In genomic region chrX:136127038-136127743, GRCm38 (mm10) we compare ENCODE assay signal across 12 mouse cellular contexts. TPM values are rescaled to one million over a fixed set of nuclear protein-coding genes. Genes with fewer than 3 reads are reported as not detected.
A peak's percentile ranks its signal among the peaks of the same experiment; 100 is the strongest.
DNase-seq lines count a peak whose midpoint lies in the region; ATAC-seq and TF ChIP-seq lines count a peak whose summit lies in the region.
"Had no signal": no experiment of that assay in that cellular context is flagged by ENCODE, and none has a peak within 500 bp of the region (broad histone marks: within the 10 kb centered on the region; RNA-seq: fewer than 3 reads in every experiment).

No protein-coding gene starts in this region.

- H3K36me3 ChIP-seq in lung, embryonic 14.5 days (ENCODE audit: insufficient read depth), result no peaks in the 10 kb centered on the region
- H3K36me3 ChIP-seq: embryonic facial prominence, embryonic 15.5 days had no signal

- H3K4me1 ChIP-seq in lung, embryonic 14.5 days (ENCODE audit: insufficient read depth), result no peaks in the 10 kb centered on the region
- no peaks in the 10 kb centered on the region for H3K4me1 ChIP-seq in lung, adult 2 months (ENCODE audit: control insufficient read depth, insufficient read depth, low read length)
- H3K4me1 ChIP-seq: embryonic facial prominence, embryonic 15.5 days had no signal

- ATAC-seq in lung, embryonic 14.5 days (ENCODE audit: insufficient read depth), result 0 out of 2 replicates have a peak, but pooled peaks have one; percentile 54
- ATAC-seq: Patski had no signal

- TF ChIP-seq POLR2A in lung, adult 2 months (IDR thresholded peaks at IDR 0.05; ENCODE audit: borderline replicate concordance, extremely low read depth, low read depth, low read length), result no peak

- H3K27ac ChIP-seq in lung, embryonic 14.5 days (ENCODE audit: low read depth), result no peak overlapping the region
- H3K27ac ChIP-seq: embryonic facial prominence, embryonic 15.5 days had no signal

- no peaks in the 10 kb centered on the region for H3K9me3 ChIP-seq in lung, embryonic 14.5 days (ENCODE audit: low read depth, low read length)
- H3K9me3 ChIP-seq: embryonic facial prominence, embryonic 15.5 days had no signal

- WGBS in lung, embryonic 14.5 days, result 54% methylated on average over 8 of the region's 8 CpGs
- WGBS in lung, adult 2 months, result 59% methylated on average over 8 of the region's 8 CpGs

- peak; percentile 48 for DNase-seq in lung, embryonic 14.5 days
- DNase-seq in lung, adult 2 months, result no peak
- DNase-seq in R1 (ENCODE audit: low read depth, low spot score), result peak; percentile 40
- peak; percentile 10 for DNase-seq in forelimb bud, embryonic 11.5 days (ENCODE audit: low read depth, low spot score)
- peak; percentile 14 for DNase-seq in retina, postnatal 1 day
- DNase-seq in heart, postnatal 4 days, result no peak
- no peak for DNase-seq in lung, postnatal 25 days (ENCODE audit: low spot score)
- no peak for DNase-seq in left cerebral cortex, postnatal 25 days (ENCODE audit: low spot score in 2 of 2)
- DNase-seq: gastrocnemius, postnatal 14 days had no signal

- no peak overlapping the region for H3K9ac ChIP-seq in lung, embryonic 14.5 days
- H3K9ac ChIP-seq: embryonic facial prominence, embryonic 15.5 days had no signal

- H3K27me3 ChIP-seq in lung, embryonic 14.5 days (ENCODE audit: insufficient read depth, low read length), result no peaks in the 10 kb centered on the region
- H3K27me3 ChIP-seq: embryonic facial prominence, embryonic 15.5 days had no signal

- no peak overlapping the region for H3K4me3 ChIP-seq in lung, embryonic 14.5 days (ENCODE audit: low read depth, low read length)
- H3K4me3 ChIP-seq in lung, adult 2 months (replicated peaks; ENCODE audit: extremely low read depth, low read depth, low read length), result no peak overlapping the region
- H3K4me3 ChIP-seq: embryonic facial prominence, embryonic 15.5 days had no signal

- no peak overlapping the region for H3K4me2 ChIP-seq in lung, embryonic 14.5 days
- H3K4me2 ChIP-seq: embryonic facial prominence, embryonic 15.5 days had no signal

- intact Hi-C loops in left cerebral cortex, postnatal 25 days (cut with DNase I), result no loop called here

- TF ChIP-seq CTCF in lung, embryonic 14.5 days (IDR thresholded peaks at IDR 0.05; ENCODE audit: low read depth), result peak; percentile 19; the same call in 1 of the 2 replicates
- no peak for TF ChIP-seq CTCF in lung, adult 2 months (IDR thresholded peaks at IDR 0.05; ENCODE audit: insufficient read depth, low read length)

RNA-seq across cellular contexts. Expression of gene Bex4, which starts 11.6 kb away (rescaled TPM):
- 128 and 138 TPM in 2 replicates for polyA plus RNA-seq in lung, embryonic 14.5 days (2014; fragmentation: Nextera tagmentation; extraction: Ambion mirVana)
- polyA plus RNA-seq in lung, adult 2 months (2012; rRNA removed), result 10.8 and 12.0 TPM in 2 replicates
- total RNA-seq in heart, postnatal 4 days (2021), result 10 to 100 TPM; 47.1 to 56.8 TPM
- total RNA-seq in left cerebral cortex, postnatal 25 days (2021), result 10 to 100 TPM; 19.8 to 22.3 TPM
- total RNA-seq: gastrocnemius, postnatal 14 days had no signal
- polyA plus RNA-seq: Patski had no signal

RNA-seq across cellular contexts. Expression of gene Nxf3, which starts 42.1 kb away (rescaled TPM):
- 0.12 TPM in 1 of 2 replicates, not detected in the other for polyA plus RNA-seq in lung, embryonic 14.5 days (2014; fragmentation: Nextera tagmentation; extraction: Ambion mirVana)
- polyA plus RNA-seq in lung, adult 2 months (2012; rRNA removed), result 0.04 and 0.06 TPM in 2 replicates
- total RNA-seq in heart, postnatal 4 days (2021), result not detected
- total RNA-seq in left cerebral cortex, postnatal 25 days (2021), result not detected
- total RNA-seq: gastrocnemius, postnatal 14 days; layer of hippocampus, postnatal 25 days had no signal
- polyA plus RNA-seq: embryonic facial prominence, embryonic 15.5 days; Patski had no signal

RNA-seq across cellular contexts. Expression of gene Tceal8, which starts 45.0 kb away (rescaled TPM):
- polyA plus RNA-seq in lung, embryonic 14.5 days (2014; fragmentation: Nextera tagmentation; extraction: Ambion mirVana), result 193 and 206 TPM in 2 replicates
- polyA plus RNA-seq in lung, adult 2 months (2012; rRNA removed), result 4.5 and 11.4 TPM in 2 replicates
- 100 to 1,000 TPM; 103 to 119 TPM for total RNA-seq in heart, postnatal 4 days (2021)
- total RNA-seq in left cerebral cortex, postnatal 25 days (2021), result 10 to 100 TPM; 32.8 to 45.5 TPM

RNA-seq across cellular contexts. Expression of gene Bex2, which starts 59.2 kb away (rescaled TPM):
- 55.6 and 64.8 TPM in 2 replicates for polyA plus RNA-seq in lung, embryonic 14.5 days (2014; fragmentation: Nextera tagmentation; extraction: Ambion mirVana)
- 18.6 and 23.7 TPM in 2 replicates for polyA plus RNA-seq in lung, adult 2 months (2012; rRNA removed)
- 1 to 10 TPM; 1.9 to 9.6 TPM for total RNA-seq in heart, postnatal 4 days (2021)
- total RNA-seq in left cerebral cortex, postnatal 25 days (2021), result 100 to 1,000 TPM; 384 to 394 TPM

Comparison
In these comparisons a context has a peak if more than half of its experiments do, and no peak if none do; other contexts are left out.
1. DNase-seq: peak in lung, embryonic 14.5 days (single experiment), R1 (single experiment), forelimb bud, embryonic 11.5 days (single experiment) and retina, postnatal 1 day (single experiment); none in lung, adult 2 months (single experiment), heart, postnatal 4 days (single experiment), lung, postnatal 25 days (single experiment) and left cerebral cortex, postnatal 25 days (0 of 2).